Mouse (Mus musculus): ENCODE data around the gene Plekhg4. TPM values are rescaled to one million over a fixed set of nuclear protein-coding genes. Genes with fewer than 3 reads are reported as not detected.

Plekhg4 gene
- polyA plus RNA-seq, 1 experiment from 2014 or later, result 0.92 TPM

DNA sequence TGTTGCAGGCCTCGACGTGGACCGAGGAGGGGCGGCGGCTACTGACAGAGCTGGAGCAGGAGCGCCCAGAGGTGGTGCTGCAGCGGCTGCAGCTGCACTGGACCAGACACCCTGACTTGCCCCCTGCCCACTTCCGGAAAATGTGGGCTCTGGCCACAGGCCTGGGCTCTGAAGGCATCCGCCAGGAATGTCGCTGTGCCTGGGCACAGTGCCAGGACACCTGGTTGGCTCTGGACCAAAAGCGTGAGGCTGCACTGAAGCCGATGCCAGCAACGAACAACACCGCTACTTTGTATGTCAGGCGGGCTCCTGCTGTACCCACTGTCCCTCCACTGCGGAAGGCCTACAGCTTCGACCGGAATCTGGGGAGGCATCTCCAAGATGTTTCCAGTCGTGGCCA is 5.6 kb downstream of the Plekhg4 start:
- no peaks in the 10 kb centered on the region for H3K27me3 ChIP-seq (ENCODE audit: control insufficient read depth, insufficient read depth, low read length)
- H3K4me1 ChIP-seq (ENCODE audit: control insufficient read depth, insufficient read depth, low read length), result 0 out of 2 replicates have a peak, but pooled peaks cover 4% of the 10 kb centered on the region
- no peak overlapping the region for H3K9ac ChIP-seq (ENCODE audit: low read length)
- DNase-seq (ENCODE audit: low spot score), result no peak
- ATAC-seq (ENCODE audit: insufficient number of reproducible peaks, low FRiP score, low TSS enrichment, low read depth), result no peak
- WGBS, result 77% methylated on average over 19 of the region's 19 CpGs
- no peaks in the 10 kb centered on the region for H3K36me3 ChIP-seq (ENCODE audit: control insufficient read depth, insufficient read depth, low read length)
- no peaks in the 10 kb centered on the region for H3K9me3 ChIP-seq (ENCODE audit: control insufficient read depth, low read length)
- H3K4me3 ChIP-seq (ENCODE audit: low read depth, low read length), result no peak overlapping the region
- H3K4me2 ChIP-seq (ENCODE audit: low read depth, severe bottlenecking), result no peak overlapping the region
- no peak overlapping the region for H3K27ac ChIP-seq (replicated peaks; ENCODE audit: low read depth, low read length)

GRCm38 (mm10) chr8:105380308-105380707 is 7.2 kb downstream of the Plekhg4 start:
- Histone ChIP-seq H3K36me3 (ENCODE audit: control insufficient read depth, insufficient read depth, low read length) (no peaks in the 10 kb centered on the region), H3K4me2 (ENCODE audit: low read depth, severe bottlenecking) (no peak overlapping the region), H3K4me3 (ENCODE audit: low read depth, low read length) (no peak overlapping the region), H3K4me1 (ENCODE audit: control insufficient read depth, insufficient read depth, low read length) (no peaks in the 10 kb centered on the region), H3K27ac (replicated peaks; ENCODE audit: low read depth, low read length) (no peak overlapping the region), H3K27me3 (ENCODE audit: control insufficient read depth, insufficient read depth, low read length) (no peaks in the 10 kb centered on the region), H3K9me3 (ENCODE audit: control insufficient read depth, low read length) (no peaks in the 10 kb centered on the region), H3K9ac (ENCODE audit: low read length) (no peak overlapping the region)
- DNase-seq (ENCODE audit: low spot score) (no peak), ATAC-seq (ENCODE audit: insufficient number of reproducible peaks, low FRiP score, low TSS enrichment, low read depth) (no peak)
- WGBS, result 84% methylated on average over 12 of the region's 12 CpGs

GRCm38 (mm10) chr8:105384070-105384469 is 11.0 kb downstream of the Plekhg4 start:
- DNase-seq (ENCODE audit: low spot score) (no peak), ATAC-seq (ENCODE audit: insufficient number of reproducible peaks, low FRiP score, low TSS enrichment, low read depth) (no peak)
- Histone ChIP-seq H3K4me2 (ENCODE audit: low read depth, severe bottlenecking) (no peak overlapping the region), H3K27me3 (ENCODE audit: control insufficient read depth, insufficient read depth, low read length) (no peaks in the 10 kb centered on the region), H3K9me3 (ENCODE audit: control insufficient read depth, low read length) (no peaks in the 10 kb centered on the region), H3K4me3 (ENCODE audit: low read depth, low read length) (no peak overlapping the region), H3K36me3 (ENCODE audit: control insufficient read depth, insufficient read depth, low read length) (no peaks in the 10 kb centered on the region), H3K27ac (replicated peaks; ENCODE audit: low read depth, low read length) (no peak overlapping the region), H3K9ac (ENCODE audit: low read length) (no peak overlapping the region), H3K4me1 (ENCODE audit: control insufficient read depth, insufficient read depth, low read length) (no peaks in the 10 kb centered on the region)
- 98% methylated on average over 2 of the region's 2 CpGs for WGBS

DNA sequence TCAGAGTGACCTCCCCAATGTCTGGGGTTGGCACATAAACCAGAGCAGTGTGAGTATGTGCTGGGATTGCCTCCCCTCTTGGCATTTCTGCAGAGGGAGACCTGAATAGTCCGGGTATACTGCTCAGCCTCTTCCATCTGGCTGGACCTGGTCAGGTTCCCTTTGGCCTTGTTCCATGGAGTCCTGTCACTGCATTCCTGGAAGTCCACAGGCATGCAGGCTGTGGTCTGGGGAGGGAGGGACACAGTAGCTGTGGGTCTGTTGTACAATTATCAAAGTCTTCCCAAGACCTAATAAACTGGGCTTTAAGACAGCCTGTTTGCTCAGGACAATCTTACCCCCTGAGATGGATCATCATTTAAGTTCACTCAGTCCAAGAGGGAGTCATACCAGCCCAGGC is 14.1 kb downstream of the Plekhg4 start:
- no peaks in the 10 kb centered on the region for H3K9me3 ChIP-seq (ENCODE audit: control insufficient read depth, low read length)
- no peak for ATAC-seq (ENCODE audit: insufficient number of reproducible peaks, low FRiP score, low TSS enrichment, low read depth)
- H3K27ac ChIP-seq (replicated peaks; ENCODE audit: low read depth, low read length), result no peak overlapping the region
- WGBS, result 63% methylated on average over 1 of the region's 1 CpGs
- H3K9ac ChIP-seq (ENCODE audit: low read length), result no peak overlapping the region
- H3K4me3 ChIP-seq (ENCODE audit: low read depth, low read length), result no peak overlapping the region
- H3K4me1 ChIP-seq (ENCODE audit: control insufficient read depth, insufficient read depth, low read length), result no peaks in the 10 kb centered on the region
- DNase-seq (ENCODE audit: low spot score), result no peak
- H3K4me2 ChIP-seq (ENCODE audit: low read depth, severe bottlenecking), result no peak overlapping the region
- H3K36me3 ChIP-seq (ENCODE audit: control insufficient read depth, insufficient read depth, low read length), result no peaks in the 10 kb centered on the region
- H3K27me3 ChIP-seq (ENCODE audit: control insufficient read depth, insufficient read depth, low read length), result no peaks in the 10 kb centered on the region

DNA sequence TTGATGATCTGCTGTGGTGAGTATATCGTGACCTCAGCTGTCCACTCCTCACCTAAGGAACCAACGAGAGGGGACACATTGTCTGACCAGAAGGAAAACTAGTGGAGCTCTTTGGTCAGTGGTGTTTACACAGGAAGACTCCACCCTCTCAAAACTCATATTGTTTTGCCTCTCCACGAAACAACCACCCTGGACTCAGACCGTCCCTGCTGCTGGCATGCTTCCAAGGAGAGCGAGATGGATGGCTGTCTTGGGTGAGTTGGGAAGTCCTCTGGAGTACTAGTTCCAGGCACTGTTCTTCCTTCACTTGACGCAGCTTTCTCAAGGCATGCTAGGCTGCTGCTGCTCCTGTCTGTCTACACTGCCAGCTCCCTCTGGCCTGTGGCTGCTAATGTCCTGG is 16.0 kb downstream of the Plekhg4 start:
- Histone ChIP-seq H3K4me3 (ENCODE audit: low read depth, low read length) (no peak overlapping the region), H3K27ac (replicated peaks; ENCODE audit: low read depth, low read length) (no peak overlapping the region), H3K4me1 (ENCODE audit: control insufficient read depth, insufficient read depth, low read length) (no peaks in the 10 kb centered on the region), H3K9me3 (ENCODE audit: control insufficient read depth, low read length) (no peaks in the 10 kb centered on the region), H3K9ac (ENCODE audit: low read length) (no peak overlapping the region), H3K4me2 (ENCODE audit: low read depth, severe bottlenecking) (no peak overlapping the region), H3K36me3 (ENCODE audit: control insufficient read depth, insufficient read depth, low read length) (no peaks in the 10 kb centered on the region), H3K27me3 (ENCODE audit: control insufficient read depth, insufficient read depth, low read length) (no peaks in the 10 kb centered on the region)
- 86% methylated on average over 6 of the region's 6 CpGs for WGBS
- no peak for DNase-seq (ENCODE audit: low spot score)
- no peak for ATAC-seq (ENCODE audit: insufficient number of reproducible peaks, low FRiP score, low TSS enrichment, low read depth)

GRCm38 (mm10) chr8:105393089-105393787 is 20.2 kb downstream of the Plekhg4 start:
- H3K4me3 ChIP-seq (ENCODE audit: low read depth, low read length), result no peak overlapping the region
- WGBS, result 87% methylated on average over 12 of the region's 12 CpGs
- no peak overlapping the region for H3K27ac ChIP-seq (replicated peaks; ENCODE audit: low read depth, low read length)
- no peaks in the 10 kb centered on the region for H3K36me3 ChIP-seq (ENCODE audit: control insufficient read depth, insufficient read depth, low read length)
- no peak for ATAC-seq (ENCODE audit: insufficient number of reproducible peaks, low FRiP score, low TSS enrichment, low read depth)
- H3K27me3 ChIP-seq (ENCODE audit: control insufficient read depth, insufficient read depth, low read length), result no peaks in the 10 kb centered on the region
- H3K9ac ChIP-seq (ENCODE audit: low read length), result no peak overlapping the region
- no peak for DNase-seq (ENCODE audit: low spot score)
- no peaks in the 10 kb centered on the region for H3K4me1 ChIP-seq (ENCODE audit: control insufficient read depth, insufficient read depth, low read length)
- H3K9me3 ChIP-seq (ENCODE audit: control insufficient read depth, low read length), result no peaks in the 10 kb centered on the region
- H3K4me2 ChIP-seq (ENCODE audit: low read depth, severe bottlenecking), result no peak overlapping the region

- Histone ChIP-seq H3K9ac (ENCODE audit: low read length) (no peak overlapping the region), H3K4me2 (ENCODE audit: low read depth, severe bottlenecking) (no peak overlapping the region), H3K27ac (replicated peaks; ENCODE audit: low read depth, low read length) (no peak overlapping the region), H3K4me3 (ENCODE audit: low read depth, low read length) (no peak overlapping the region), H3K4me1 (ENCODE audit: control insufficient read depth, insufficient read depth, low read length) (no peaks in the 10 kb centered on the region), H3K36me3 (ENCODE audit: control insufficient read depth, insufficient read depth, low read length) (no peaks in the 10 kb centered on the region), H3K27me3 (ENCODE audit: control insufficient read depth, insufficient read depth, low read length) (no peaks in the 10 kb centered on the region), H3K9me3 (ENCODE audit: control insufficient read depth, low read length) (no peaks in the 10 kb centered on the region)
- DNase-seq (ENCODE audit: low spot score) (no peak), ATAC-seq (ENCODE audit: insufficient number of reproducible peaks, low FRiP score, low TSS enrichment, low read depth) (no peak)
- WGBS, result 80% methylated on average over 7 of the region's 7 CpGs
Measured at GRCm38 (mm10) chr8:105393915-105394314, 20.8 kb downstream of the Plekhg4 start.

- no peak overlapping the region for H3K27ac ChIP-seq (replicated peaks; ENCODE audit: low read depth, low read length)
- DNase-seq (ENCODE audit: low spot score) (peak; percentile 37), ATAC-seq (ENCODE audit: insufficient number of reproducible peaks, low FRiP score, low TSS enrichment, low read depth) (no peak)
- H3K36me3 ChIP-seq (ENCODE audit: control insufficient read depth, insufficient read depth, low read length), result no peaks in the 10 kb centered on the region
- WGBS, result 42% methylated on average over 3 of the region's 3 CpGs
- H3K9me3 ChIP-seq (ENCODE audit: control insufficient read depth, low read length), result no peaks in the 10 kb centered on the region
- H3K4me3 ChIP-seq (ENCODE audit: low read depth, low read length), result no peak overlapping the region
- no peak overlapping the region for H3K9ac ChIP-seq (ENCODE audit: low read length)
- no peaks in the 10 kb centered on the region for H3K27me3 ChIP-seq (ENCODE audit: control insufficient read depth, insufficient read depth, low read length)
- no peak overlapping the region for H3K4me2 ChIP-seq (ENCODE audit: low read depth, severe bottlenecking)
- no peaks in the 10 kb centered on the region for H3K4me1 ChIP-seq (ENCODE audit: control insufficient read depth, insufficient read depth, low read length)
Measured at GRCm38 (mm10) chr8:105397747-105398146, 24.7 kb downstream of the Plekhg4 start.

GRCm38 (mm10) chr8:105400016-105400415 is 26.9 kb downstream of the Plekhg4 start:
- 80% methylated on average over 5 of the region's 5 CpGs for WGBS
- no peak for DNase-seq (ENCODE audit: low spot score)
- no peak for ATAC-seq (ENCODE audit: insufficient number of reproducible peaks, low FRiP score, low TSS enrichment, low read depth)
- no peak overlapping the region for H3K9ac ChIP-seq (ENCODE audit: low read length)
- no peak overlapping the region for H3K27ac ChIP-seq (replicated peaks; ENCODE audit: low read depth, low read length)
- no peak overlapping the region for H3K4me3 ChIP-seq (ENCODE audit: low read depth, low read length)
- H3K27me3 ChIP-seq (ENCODE audit: control insufficient read depth, insufficient read depth, low read length), result no peaks in the 10 kb centered on the region
- H3K4me2 ChIP-seq (ENCODE audit: low read depth, severe bottlenecking), result no peak overlapping the region
- H3K9me3 ChIP-seq (ENCODE audit: control insufficient read depth, low read length), result no peaks in the 10 kb centered on the region
- H3K36me3 ChIP-seq (ENCODE audit: control insufficient read depth, insufficient read depth, low read length), result no peaks in the 10 kb centered on the region
- no peaks in the 10 kb centered on the region for H3K4me1 ChIP-seq (ENCODE audit: control insufficient read depth, insufficient read depth, low read length)

All from limb, embryonic 11.5 days (tissue).